Comparison of ENCODE assay signal across 23 mouse cellular contexts in the genomic region with DNA sequence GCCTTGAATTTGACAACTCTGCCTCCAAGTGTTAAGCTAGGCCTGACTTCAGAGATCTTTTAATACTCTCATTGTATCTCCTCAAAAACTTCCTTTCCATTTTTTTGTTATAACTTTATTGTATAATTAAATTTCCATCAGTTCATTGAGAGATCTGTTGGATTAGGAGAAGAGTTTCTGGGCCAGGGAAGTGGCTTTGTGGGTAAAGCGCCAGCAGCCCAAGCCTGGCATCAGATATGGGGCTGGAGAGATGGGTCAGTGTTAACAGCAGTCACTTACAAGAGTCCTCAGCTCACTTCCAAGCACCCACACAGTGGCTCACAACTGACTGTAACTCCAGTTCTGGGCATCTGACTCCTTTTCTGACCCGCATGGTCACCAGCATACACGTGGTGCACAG.
A peak's percentile ranks its signal among the peaks of the same experiment; 100 is the strongest.
DNase-seq lines count a peak whose midpoint lies in the region; ATAC-seq and TF ChIP-seq lines count a peak whose summit lies in the region.
"Had no signal": no experiment of that assay in that cellular context is flagged by ENCODE, and none has a peak within 500 bp of the region (broad histone marks: within the 10 kb centered on the region; RNA-seq: fewer than 3 reads in every experiment).

No protein-coding gene starts in this region.

- peaks cover 18% of the 10 kb centered on the region for H3K4me1 ChIP-seq in liver, adult 2 months (ENCODE audit: control insufficient read depth, insufficient read depth, low read length)
- no peaks in the 10 kb centered on the region for H3K4me1 ChIP-seq in liver, embryonic 11.5 days (replicated peaks; ENCODE audit: control insufficient read depth, insufficient read depth, low read length)
- H3K4me1 ChIP-seq: embryonic facial prominence, embryonic 12.5 days; forebrain, embryonic 10.5 days; forebrain, embryonic 12.5 days had no signal

- no peak overlapping the region for H3K4me2 ChIP-seq in liver, embryonic 11.5 days
- H3K4me2 ChIP-seq in myocyte (ENCODE audit: low read depth) = peak overlapping the region; percentile 53
- H3K4me2 ChIP-seq: embryonic facial prominence, embryonic 12.5 days; embryonic facial prominence, embryonic 15.5 days; forebrain, embryonic 12.5 days had no signal

- H3K4me3 ChIP-seq in liver, adult 2 months (ENCODE audit: insufficient read depth, low read depth, low read length) = no peak overlapping the region
- no peak overlapping the region for H3K4me3 ChIP-seq in liver, embryonic 11.5 days (ENCODE audit: low read depth, low read length)
- no peak overlapping the region for H3K4me3 ChIP-seq in myocyte
- H3K4me3 ChIP-seq: embryonic facial prominence, embryonic 12.5 days; embryonic facial prominence, embryonic 15.5 days; erythroblast, embryonic 14.5 days; forebrain, embryonic 10.5 days; forebrain, embryonic 12.5 days had no signal

- no peaks in the 10 kb centered on the region for H3K36me3 ChIP-seq in liver, adult 2 months (ENCODE audit: control insufficient read depth, insufficient read depth, low read length)
- H3K36me3 ChIP-seq in liver, embryonic 11.5 days (ENCODE audit: control insufficient read depth, insufficient read depth, low read length) = no peaks in the 10 kb centered on the region
- H3K36me3 ChIP-seq in myocyte (ENCODE audit: control insufficient read depth, insufficient read depth) = no peaks in the 10 kb centered on the region
- H3K36me3 ChIP-seq: embryonic facial prominence, embryonic 12.5 days; embryonic facial prominence, embryonic 15.5 days; forebrain, embryonic 10.5 days; forebrain, embryonic 12.5 days had no signal

- ATAC-seq in liver, embryonic 11.5 days (replicated peaks; ENCODE audit: low FRiP score) = no peak
- ATAC-seq in megakaryocyte progenitor cell, adult 5-6 weeks (replicated peaks; ENCODE audit: poor library complexity) = no peak
- ATAC-seq: forebrain, embryonic 14.5 days; forebrain, embryonic 16.5 days had no signal

- no peaks in the 10 kb centered on the region for H3K27me3 ChIP-seq in liver, adult 2 months (ENCODE audit: control insufficient read depth, insufficient read depth, low read length)
- no peaks in the 10 kb centered on the region for H3K27me3 ChIP-seq in liver, embryonic 11.5 days (replicated peaks; ENCODE audit: control insufficient read depth, insufficient read depth, low read length)
- H3K27me3 ChIP-seq in myocyte (ENCODE audit: control insufficient read depth, insufficient read depth, insufficient read length) = no peaks in the 10 kb centered on the region
- H3K27me3 ChIP-seq: embryonic facial prominence, embryonic 12.5 days; embryonic facial prominence, embryonic 15.5 days had no signal

- no peak for TF ChIP-seq POLR2A in liver, adult 2 months (IDR thresholded peaks at IDR 0.05; ENCODE audit: extremely low read depth, insufficient read depth, low read length)
- no peak for TF ChIP-seq POLR2A in myocyte (IDR thresholded peaks at IDR 0.05; ENCODE audit: insufficient read length, low read depth)

- H3K9me3 ChIP-seq in liver, embryonic 11.5 days (ENCODE audit: control insufficient read depth, low read length) = no peaks in the 10 kb centered on the region
- H3K9me3 ChIP-seq: embryonic facial prominence, embryonic 12.5 days; embryonic facial prominence, embryonic 15.5 days; forebrain, embryonic 10.5 days; forebrain, embryonic 12.5 days had no signal

- WGBS in liver, adult 2 months = 82% methylated on average over 3 of the region's 3 CpGs
- 87% methylated on average over 3 of the region's 3 CpGs for WGBS in liver, embryonic 11.5 days

- H3K79me2 ChIP-seq in liver, adult 2 months (ENCODE audit: control insufficient read depth, insufficient read depth, low read length) = no peaks in the 10 kb centered on the region
- H3K79me2 ChIP-seq in myocyte (ENCODE audit: control insufficient read depth, insufficient read depth) = no peaks in the 10 kb centered on the region

- H3ac ChIP-seq in myocyte (ENCODE audit: control insufficient read depth, insufficient read length) = no peak overlapping the region

- TF ChIP-seq CTCF in liver, adult 2 months (IDR thresholded peaks at IDR 0.05; ENCODE audit: low read depth, low read length) = no peak

- H3K9ac ChIP-seq in liver, adult 2 months (ENCODE audit: low read depth, low read length) = peak overlapping the region; percentile 26; the same call in 1 of the 2 replicates
- H3K9ac ChIP-seq in liver, embryonic 11.5 days (ENCODE audit: low read depth, low read length) = no peak overlapping the region
- H3K9ac ChIP-seq: embryonic facial prominence, embryonic 12.5 days; embryonic facial prominence, embryonic 15.5 days; forebrain, embryonic 12.5 days had no signal

- peak; percentile 64 for DNase-seq in heart, adult 11 months
- no peak for DNase-seq in heart, postnatal 4 days
- DNase-seq in liver, adult 2 months (ENCODE audit: extremely low read depth, low read depth, low spot score) = no peak
- DNase-seq in liver, embryonic 11.5 days (ENCODE audit: low spot score) = no peak
- DNase-seq: adrenal gland, adult 2 months; adrenal gland, postnatal 10 days; adrenal gland, postnatal 25 days; cerebellum, adult 11 months; cerebellum, adult 18-20 months; cerebellum, adult 8-10 months; cerebellum, adult 9-11 months; cerebellum, postnatal 14 days; cerebellum, postnatal 36 days; embryo, embryonic 11 days had no signal

- H3K27ac ChIP-seq in liver, adult 2 months (replicated peaks; ENCODE audit: insufficient read depth, low read depth, low read length) = peak overlapping the region; percentile 72
- H3K27ac ChIP-seq in liver, embryonic 11.5 days (ENCODE audit: low read depth, low read length) = no peak overlapping the region
- H3K27ac ChIP-seq: embryonic facial prominence, embryonic 12.5 days; embryonic facial prominence, embryonic 15.5 days; forebrain, embryonic 10.5 days; forebrain, embryonic 12.5 days had no signal

TF ChIP-seq in myocyte, 11 proteins besides CTCF, POLR2A, EP300 and RAD21:
- no peak for TF ChIP-seq SRF (IDR thresholded peaks at IDR 0.05; ENCODE audit: control insufficient read depth, insufficient read length, low read depth)
- no peak for TF ChIP-seq REST (IDR thresholded peaks at IDR 0.05; ENCODE audit: insufficient read depth, insufficient read length)
- no peak for TF ChIP-seq MYOG (IDR thresholded peaks at IDR 0.05; ENCODE audit: control insufficient read depth in 1 of 3, insufficient read depth in 1 of 3, insufficient read length in 2 of 3, low read depth in 2 of 3)
- TF ChIP-seq CEBPB (IDR thresholded peaks at IDR 0.05; ENCODE audit: insufficient read depth, poor library complexity, severe bottlenecking) = no peak
- no peak for TF ChIP-seq MAX (IDR thresholded peaks at IDR 0.05; ENCODE audit: low read depth)
- no peak for TF ChIP-seq USF1 (IDR thresholded peaks at IDR 0.05; ENCODE audit: low read depth)
- TF ChIP-seq TCF12 (IDR thresholded peaks at IDR 0.05; ENCODE audit: insufficient read depth, poor library complexity, severe bottlenecking) = no peak
- no peak for TF ChIP-seq MYOD1 (IDR thresholded peaks at IDR 0.05; ENCODE audit: control insufficient read depth in 1 of 3, insufficient read length in 2 of 3, low read depth in 2 of 3)
- TF ChIP-seq POLR2AphosphoS2 (IDR thresholded peaks at IDR 0.05; ENCODE audit: insufficient read length, low read depth) = no peak
- no peak for TF ChIP-seq TCF3 (IDR thresholded peaks at IDR 0.05; ENCODE audit: insufficient read length, low read depth)
- TF ChIP-seq E2F4 (IDR thresholded peaks at IDR 0.05; ENCODE audit: insufficient read depth) = no peak
